Mouse (Mus musculus): Measurements from ENCODE around the gene Gm4922.

Gene Gm4922

DNA sequence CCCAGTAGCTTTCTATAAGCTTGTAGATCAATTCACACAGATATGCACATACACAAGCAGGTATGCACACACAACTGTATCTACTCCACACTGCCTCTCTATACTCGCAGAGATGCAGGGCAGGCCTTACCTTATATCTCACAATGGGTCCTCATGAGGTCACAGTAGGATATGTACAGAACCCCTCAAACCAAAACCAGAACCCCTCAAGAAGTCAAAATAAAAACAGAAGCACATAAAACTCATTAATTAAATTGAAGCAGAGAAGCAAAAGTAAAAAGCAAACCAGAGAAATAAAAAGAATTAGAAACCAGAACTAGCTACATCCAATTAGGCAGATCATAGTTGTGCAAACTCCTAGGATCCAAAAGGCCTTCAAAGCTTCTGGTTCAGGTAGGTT lies at the start of gene Gm4922:
Gene Gm4922, minus strand, starts transcription at position 101 of the 400 bp plus-strand sequence.
- no peak for DNase-seq (ENCODE audit: low spot score in 2 of 2)

DNA sequence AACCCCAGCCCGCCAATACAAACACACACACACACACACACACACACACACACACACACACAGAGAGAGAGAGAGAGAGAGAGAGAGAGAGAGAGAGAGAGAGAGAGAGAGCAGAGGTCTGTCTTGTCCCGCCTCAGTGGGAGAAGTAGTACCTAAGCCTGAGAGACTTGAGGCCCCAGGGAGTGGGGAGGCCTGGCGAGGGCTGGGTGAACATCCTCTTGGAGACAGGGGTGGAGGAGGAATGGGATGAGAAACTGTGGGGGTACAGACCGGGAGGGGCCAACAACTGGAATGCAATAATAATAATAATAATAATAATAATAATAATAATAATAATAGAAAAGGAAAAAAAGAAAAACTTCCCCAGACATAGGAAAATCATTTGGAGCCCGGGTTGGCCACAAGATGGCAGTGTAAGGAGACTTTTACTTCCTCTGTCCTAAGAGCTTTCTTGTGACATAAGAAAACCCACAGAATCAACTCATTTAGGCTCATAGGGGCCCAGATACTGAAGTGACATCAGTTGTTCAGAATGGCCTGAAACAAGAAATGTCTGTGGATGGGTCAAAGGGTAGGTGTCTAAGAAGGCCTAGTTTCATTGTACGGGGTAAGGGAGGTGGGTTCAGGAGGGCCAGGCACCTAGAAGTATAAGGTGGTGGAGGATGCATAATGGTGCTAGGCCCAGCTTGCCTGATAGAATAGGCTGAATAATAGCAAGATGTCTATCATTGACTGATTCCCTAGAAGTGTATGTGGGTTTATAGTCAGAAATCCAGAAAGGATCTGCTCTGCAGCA lies 49.3 kb upstream of the Gm4922 start:
- DNase-seq (ENCODE audit: low spot score in 2 of 2): peak; percentile 34 to 37

- no peak for DNase-seq (ENCODE audit: low spot score in 2 of 2)
Observed at GRCm38 (mm10) chr10:18834389-18834788, 47.8 kb upstream of the Gm4922 start.

DNA sequence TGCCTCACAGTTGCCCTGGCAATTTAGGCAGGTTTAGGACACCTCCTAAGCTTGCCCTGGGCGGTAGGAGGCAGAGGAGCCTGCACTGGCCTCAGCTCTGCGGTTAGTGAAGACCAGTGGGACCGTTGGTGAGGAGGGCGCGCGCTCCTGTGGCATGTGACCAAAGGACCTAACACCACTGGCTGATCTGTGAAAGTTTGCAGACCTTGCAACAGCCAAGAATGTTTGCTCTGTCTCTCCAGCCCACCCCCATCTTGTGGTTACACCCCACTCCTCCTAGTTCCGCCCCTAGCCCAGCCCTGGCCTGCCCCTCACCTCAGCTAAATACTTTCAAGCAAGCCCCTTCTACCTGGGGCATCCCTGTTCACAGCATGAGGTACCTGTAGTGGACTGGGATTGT lies 45.2 kb upstream of the Gm4922 start:
- DNase-seq (ENCODE audit: low spot score in 2 of 2): no peak

GRCm38 (mm10) chr10:18830359-18830758 lies 43.8 kb upstream of the Gm4922 start:
- no peak for DNase-seq (ENCODE audit: low spot score in 2 of 2)

GRCm38 (mm10) chr10:18827936-18828335 lies 41.3 kb upstream of the Gm4922 start:
- DNase-seq (ENCODE audit: low spot score in 2 of 2): no peak

GRCm38 (mm10) chr10:18826107-18826506 lies 39.5 kb upstream of the Gm4922 start:
- no peak for DNase-seq (ENCODE audit: low spot score in 2 of 2)

DNA sequence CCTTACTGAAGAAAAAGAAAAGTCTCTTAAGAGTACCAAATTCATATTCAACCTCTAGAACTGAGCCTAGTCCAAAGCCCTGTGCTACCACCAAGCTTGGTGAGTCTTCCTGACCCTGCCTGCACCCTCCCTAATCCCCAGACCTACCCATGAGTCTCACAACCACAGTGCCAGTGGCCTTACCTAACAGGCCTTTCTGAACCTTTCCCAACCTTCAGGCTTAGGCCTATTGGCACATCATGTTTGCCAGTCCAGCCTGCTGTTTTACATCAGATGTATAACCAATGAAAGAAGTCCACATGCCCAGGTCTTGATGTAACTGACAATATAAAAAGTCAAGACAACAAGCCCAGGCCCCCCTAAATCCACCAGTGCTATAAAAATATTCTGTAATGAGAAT lies 38.5 kb upstream of the Gm4922 start:
- no peak for DNase-seq (ENCODE audit: low spot score in 2 of 2)

GRCm38 (mm10) chr10:18816560-18816959 lies 30.0 kb upstream of the Gm4922 start:
- no peak for DNase-seq (ENCODE audit: low spot score in 2 of 2)

DNA sequence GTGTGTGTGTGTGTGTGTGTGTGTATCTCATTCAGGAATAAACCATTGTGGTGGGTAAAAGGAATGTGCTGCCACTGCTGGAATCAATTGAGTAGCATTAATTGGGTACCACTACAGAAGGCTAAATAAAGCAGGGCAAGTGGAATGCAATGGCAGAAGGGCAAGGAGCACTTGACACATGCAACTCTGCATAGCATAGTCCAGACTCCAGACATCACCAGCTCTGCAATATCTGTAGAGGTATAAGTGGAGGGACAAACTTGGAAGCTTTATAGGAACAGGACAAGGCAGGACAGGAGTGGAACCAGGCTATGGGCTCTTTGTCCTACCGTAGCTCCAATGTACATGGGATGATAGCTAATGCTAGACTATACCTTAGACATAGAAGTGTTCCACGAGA lies 25.2 kb upstream of the Gm4922 start:
- no peak for DNase-seq (ENCODE audit: low spot score in 2 of 2)

- DNase-seq (ENCODE audit: low spot score in 2 of 2): peak in 1 of 2 experiments; percentile 14
Observed at GRCm38 (mm10) chr10:18790063-18790462, 3.5 kb upstream of the Gm4922 start.

- DNase-seq (ENCODE audit: low spot score in 2 of 2): no peak
Observed at GRCm38 (mm10) chr10:18788601-18789000, 2.0 kb upstream of the Gm4922 start.

DNA sequence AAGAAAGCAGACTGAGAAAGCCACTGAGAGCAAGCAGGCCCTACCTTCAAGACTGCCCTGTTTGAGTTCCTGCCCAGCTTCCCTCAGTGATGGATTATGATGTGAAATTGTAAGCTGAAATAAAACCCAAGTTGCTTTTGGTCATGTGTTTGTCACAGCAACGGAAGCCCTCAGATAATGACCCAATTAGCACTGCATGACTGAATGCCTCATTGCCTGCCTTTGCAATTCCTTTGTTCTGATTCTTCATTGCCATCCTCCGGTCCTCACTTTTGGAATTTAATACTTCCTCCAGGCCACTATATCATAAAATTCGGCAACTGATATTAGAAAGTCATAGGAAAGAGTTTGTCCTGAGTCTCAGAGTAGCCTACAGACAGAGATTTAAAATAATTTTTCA lies 9.0 kb downstream of the Gm4922 start:
- no peak for DNase-seq (ENCODE audit: low spot score in 2 of 2)

- no peak for DNase-seq (ENCODE audit: low spot score in 2 of 2)
Observed at GRCm38 (mm10) chr10:18772537-18773179, 13.9 kb downstream of the Gm4922 start.

GRCm38 (mm10) chr10:18769909-18770308 lies 16.7 kb downstream of the Gm4922 start:
- DNase-seq (ENCODE audit: low spot score in 2 of 2): no peak

DNA sequence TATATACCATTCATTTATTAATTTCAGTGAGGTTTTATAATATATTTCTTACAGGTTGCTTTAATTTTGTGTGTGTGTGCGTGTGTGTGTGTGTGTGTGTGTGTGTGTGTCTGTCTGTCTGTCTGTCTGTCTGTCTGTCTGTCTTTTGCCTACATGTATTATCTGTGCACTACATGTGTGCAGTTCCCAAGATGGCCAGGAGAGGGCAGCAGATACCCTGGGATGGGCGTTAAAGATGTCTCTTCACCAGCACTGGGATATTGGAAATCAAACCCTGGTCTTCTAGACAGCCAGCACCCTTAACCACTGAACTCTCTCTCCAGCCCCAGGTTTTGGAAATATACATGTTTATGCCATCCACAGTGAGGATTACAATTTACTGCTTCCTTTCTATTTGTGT lies 26.4 kb downstream of the Gm4922 start:
- DNase-seq (ENCODE audit: low spot score in 2 of 2): peak in 1 of 2 experiments; percentile 29

GRCm38 (mm10) chr10:18750057-18750456 lies 36.5 kb downstream of the Gm4922 start:
- no peak for DNase-seq (ENCODE audit: low spot score in 2 of 2)

DNA sequence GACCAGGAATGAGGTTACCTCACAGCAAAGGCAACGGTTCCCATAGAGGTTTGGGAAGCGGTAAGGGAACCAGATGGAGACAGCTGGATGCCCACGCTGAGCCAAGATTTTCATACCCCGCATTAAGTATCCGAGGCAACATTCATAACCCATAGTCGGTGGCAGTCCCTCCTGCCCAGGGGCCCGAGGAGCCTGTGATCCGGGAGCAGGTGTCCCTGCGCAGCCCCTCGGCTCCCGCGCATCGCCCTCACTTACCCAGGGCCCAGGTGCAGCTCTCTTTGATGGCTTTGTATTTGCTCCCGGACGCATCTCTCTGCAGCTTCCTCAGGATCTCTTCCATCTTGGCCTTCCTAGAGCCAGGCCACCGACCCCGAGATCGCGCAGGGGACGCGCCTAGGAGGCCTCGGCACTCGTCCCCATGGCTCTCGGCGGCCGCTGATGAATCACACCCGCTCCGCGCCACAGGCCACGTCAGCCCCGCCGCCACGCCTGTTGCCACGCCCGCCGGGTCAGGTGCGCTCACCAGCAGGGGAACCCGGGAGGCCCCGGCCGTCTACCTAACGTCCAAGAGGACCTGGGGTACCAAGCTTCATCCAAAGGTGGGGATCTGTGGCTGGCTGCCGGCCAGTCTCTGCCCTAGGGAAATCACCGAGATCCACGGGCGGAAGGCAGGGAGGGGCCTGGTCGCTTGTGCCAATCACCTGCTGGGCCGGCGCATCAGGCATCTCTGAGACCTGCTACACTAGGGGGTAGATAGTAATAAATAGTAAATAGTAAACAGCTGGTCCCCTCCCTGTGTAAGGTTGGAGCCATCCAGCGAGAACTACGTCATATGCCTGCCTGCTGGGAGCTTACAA lies 43.1 kb downstream of the Gm4922 start, which contains the start of gene Arfgef3:
Gene Arfgef3, minus strand, starts transcription at position 664 of the 857 bp plus-strand sequence.
- DNase-seq (ENCODE audit: low spot score in 2 of 2): peak; percentile 84

- DNase-seq (ENCODE audit: low spot score in 2 of 2): peak in 1 of 2 experiments; percentile 40
Observed at GRCm38 (mm10) chr10:18742086-18742485, 44.5 kb downstream of the Gm4922 start.

GRCm38 (mm10) chr10:18741024-18741423 lies 45.6 kb downstream of the Gm4922 start:
- no peak for DNase-seq (ENCODE audit: low spot score in 2 of 2)

All from right cerebral cortex, adult 2 months (tissue).